Mouse (Mus musculus) liver, embryonic 12.5 days (tissue): ENCODE measurements around the gene Cep70. TPM values are rescaled to one million over a fixed set of nuclear protein-coding genes. Genes with fewer than 3 reads are reported as not detected.

Source experiments
- ATAC-seq: fragments of 200-750 bp; cut with Nextera tagmentation; 2 replicates; pipeline ENCODE4 v1.8.0; 2017; ENCODE audit warnings: moderate number of reproducible peaks, mild to moderate bottlenecking, moderate library complexity
- H3K27ac ChIP-seq: fragments of 300-500 bp; sonication (generic); 2 replicates; pipeline ENCODE4 v1.5.1; 2016; ENCODE audit warnings: mild to moderate bottlenecking
- H3K27me3 ChIP-seq: fragments of 300-500 bp; sonication (generic); replicated peaks from 2 replicates; pipeline ENCODE4 v1.6.1; 2016; ENCODE audit warnings: mild to moderate bottlenecking, moderate library complexity
- H3K36me3 ChIP-seq: fragments of 300-500 bp; sonication (generic); 2 replicates; pipeline ENCODE4 v1.6.1; 2016; ENCODE audit warnings: mild to moderate bottlenecking, moderate library complexity
- H3K4me1 ChIP-seq: fragments of 300-500 bp; sonication (generic); 2 replicates; pipeline ENCODE4 v1.6.1; 2016
- H3K4me2 ChIP-seq: fragments of 300-500 bp; sonication (generic); 2 replicates; pipeline ENCODE4 v1.6.1; 2016; ENCODE audit warnings: mild to moderate bottlenecking, moderate library complexity
- H3K4me3 ChIP-seq: fragments of 300-500 bp; sonication (generic); 2 replicates; pipeline ENCODE4 v1.5.1; 2016; ENCODE audit warnings: mild to moderate bottlenecking, moderate library complexity
- H3K9ac ChIP-seq: fragments of 300-500 bp; sonication (generic); 2 replicates; pipeline ENCODE4 v1.6.1; 2016; ENCODE audit warnings: mild to moderate bottlenecking, moderate library complexity
- H3K9me3 ChIP-seq: fragments of 300-500 bp; sonication (generic); replicated peaks from 2 replicates; pipeline ENCODE4 v1.6.1; 2016; ENCODE audit warnings: mild to moderate bottlenecking, moderate library complexity
- WGBS: fragments of 180-500 bp; shearing (Covaris S2); methylation state at CpG from one replicate; pipeline ENCODE4 v1.1.7; 2016; ENCODE audit not compliant: insufficient replicate concordance; 5-methylcytosine and 5-hydroxymethylcytosine counted together
- polyA plus RNA-seq: library from polyadenylated mRNA; unstranded; fragments of >200 nt; fragmentation: Nextera tagmentation; extraction: Ambion mirVana; gene quantifications from 2 replicates; pipeline ENCODE4 v1.2.1, GENCODE M21; 2016

The Cep70 gene
- 41.6 and 41.7 TPM in 2 replicates for polyA plus RNA-seq

GRCm38 (mm10) chr9:99243190-99243894, at the start of gene Cep70:
TSS of gene Cep70 (plus strand) at chr9:99243367.
- H3K27ac ChIP-seq = peak within 1 kb of the TSS; percentile 98
- H3K9me3 ChIP-seq = no peaks in the 10 kb centered on the region
- no peaks in the 10 kb centered on the region for H3K27me3 ChIP-seq
- peak within 1 kb of the TSS; percentile 78 for H3K9ac ChIP-seq
- peak within 1 kb of the TSS; percentile 85 for H3K4me3 ChIP-seq
- H3K4me2 ChIP-seq = peak within 1 kb of the TSS; percentile 77
- under 1% methylated on average over 66 of the region's 66 CpGs for WGBS
- peaks cover 66% of the 10 kb centered on the region for H3K4me1 ChIP-seq
- peak; percentile 89 for ATAC-seq
- peaks cover 24% of the 10 kb centered on the region for H3K36me3 ChIP-seq

- no peaks in the 10 kb centered on the region for H3K9me3 ChIP-seq
- no peak overlapping the region for H3K27ac ChIP-seq
- 27% methylated on average over 2 of the region's 2 CpGs for WGBS
- no peak overlapping the region for H3K9ac ChIP-seq
- no peak for ATAC-seq
- no peak overlapping the region for H3K4me3 ChIP-seq
- H3K4me2 ChIP-seq = no peak overlapping the region
- H3K27me3 ChIP-seq = no peaks in the 10 kb centered on the region
- no peaks in the 10 kb centered on the region for H3K36me3 ChIP-seq
- H3K4me1 ChIP-seq = 0 out of 2 replicates have a peak, but pooled peaks cover 3% of the 10 kb centered on the region
Observed at GRCm38 (mm10) chr9:99212643-99213042, 30.5 kb upstream of the Cep70 start.

DNA sequence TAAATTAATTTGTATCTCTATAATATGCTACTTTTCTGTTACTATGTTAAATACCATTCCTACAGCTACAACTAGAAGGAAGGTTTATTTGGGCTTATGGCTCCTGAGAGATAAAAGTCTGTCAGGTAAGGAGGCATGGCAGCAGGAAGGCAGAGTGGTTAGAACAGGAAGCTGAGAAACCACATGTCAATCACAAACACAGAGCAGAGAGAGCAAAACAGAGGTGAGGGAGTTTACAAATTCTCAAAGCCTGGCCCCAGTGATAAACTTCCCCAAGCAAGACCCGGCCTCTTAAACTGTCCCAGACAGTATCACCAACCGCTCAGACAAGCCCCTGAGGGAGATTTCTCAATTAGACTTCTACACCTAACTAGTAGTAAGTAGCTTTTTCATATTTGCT, 27.0 kb upstream of the Cep70 start:
- Histone ChIP-seq H3K9me3 (no peaks in the 10 kb centered on the region), H3K9ac (no peak overlapping the region), H3K36me3 (no peaks in the 10 kb centered on the region), H3K4me2 (no peak overlapping the region), H3K4me3 (no peak overlapping the region), H3K27me3 (no peaks in the 10 kb centered on the region), H3K4me1 (0 out of 2 replicates have a peak, but pooled peaks cover 9% of the 10 kb centered on the region), H3K27ac (no peak overlapping the region)
- no peak for ATAC-seq
- 34% methylated on average over 2 of the region's 2 CpGs for whole genome bisulfite sequencing

- WGBS = 27% methylated on average over 6 of the region's 6 CpGs
- Histone ChIP-seq H3K9me3 (no peaks in the 10 kb centered on the region), H3K9ac (no peak overlapping the region), H3K4me1 (0 out of 2 replicates have a peak, but pooled peaks cover 6% of the 10 kb centered on the region), H3K4me2 (no peak overlapping the region), H3K27me3 (no peaks in the 10 kb centered on the region), H3K4me3 (no peak overlapping the region), H3K27ac (no peak overlapping the region), H3K36me3 (no peaks in the 10 kb centered on the region)
- peak; percentile 73 for ATAC-seq
Observed at GRCm38 (mm10) chr9:99217999-99218719, 25.0 kb upstream of the Cep70 start.

DNA sequence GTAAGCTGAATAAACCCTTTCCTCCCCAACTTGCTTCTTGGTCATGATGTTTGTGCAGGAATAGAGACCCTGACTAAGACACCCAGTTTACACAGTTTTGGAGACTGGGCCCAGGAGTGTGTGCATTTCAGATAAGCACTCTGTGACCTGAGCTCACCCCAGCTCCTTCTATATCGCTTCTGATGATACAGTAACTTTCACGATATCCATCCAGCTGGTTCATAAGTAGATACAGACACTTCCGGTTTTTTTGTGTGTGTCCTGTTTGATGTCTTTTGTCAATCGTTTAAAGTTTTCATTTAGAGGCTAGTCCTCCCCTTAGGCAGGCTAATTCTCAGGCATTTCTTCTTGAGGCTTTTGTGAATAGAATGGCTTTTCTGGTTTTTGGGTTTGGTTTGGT, 21.5 kb upstream of the Cep70 start:
- Histone ChIP-seq H3K4me1 (0 out of 2 replicates have a peak, but pooled peaks cover 6% of the 10 kb centered on the region), H3K9ac (no peak overlapping the region), H3K4me3 (no peak overlapping the region), H3K9me3 (no peaks in the 10 kb centered on the region), H3K27me3 (no peaks in the 10 kb centered on the region), H3K36me3 (no peaks in the 10 kb centered on the region), H3K4me2 (no peak overlapping the region), H3K27ac (no peak overlapping the region)
- ATAC-seq = no peak
- WGBS = 19% methylated on average over 4 of the region's 4 CpGs

DNA sequence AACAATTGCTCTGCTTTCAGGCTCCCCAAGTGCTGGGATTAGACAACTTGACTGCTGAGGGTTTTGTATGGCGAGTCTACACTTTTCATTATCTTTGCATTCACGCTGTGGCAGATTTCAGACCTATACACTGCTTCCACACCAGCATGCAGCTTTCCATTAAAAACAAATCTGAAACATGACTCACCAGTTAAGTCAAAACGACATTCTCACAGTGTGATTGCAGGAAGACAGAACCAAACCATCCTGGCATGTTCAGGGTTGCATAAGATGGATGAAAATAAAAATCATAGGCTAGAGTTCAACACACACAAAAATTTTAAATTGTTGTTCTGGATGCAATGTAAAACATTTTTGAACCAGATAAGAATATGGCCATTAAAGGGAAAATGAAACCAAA, 18.6 kb upstream of the Cep70 start:
- Histone ChIP-seq H3K9me3 (no peaks in the 10 kb centered on the region), H3K4me3 (no peak overlapping the region), H3K27me3 (no peaks in the 10 kb centered on the region), H3K4me1 (no peaks in the 10 kb centered on the region), H3K9ac (no peak overlapping the region), H3K27ac (no peak overlapping the region), H3K36me3 (no peaks in the 10 kb centered on the region), H3K4me2 (no peak overlapping the region)
- no peak for ATAC-seq
- WGBS = 51% methylated on average over 3 of the region's 3 CpGs

GRCm38 (mm10) chr9:99229450-99229849, 13.7 kb upstream of the Cep70 start:
- Histone ChIP-seq H3K9me3 (no peaks in the 10 kb centered on the region), H3K4me2 (peak overlapping the region; percentile 35), H3K36me3 (no peaks in the 10 kb centered on the region), H3K4me3 (no peak overlapping the region), H3K27me3 (no peaks in the 10 kb centered on the region), H3K9ac (no peak overlapping the region), H3K27ac (no peak overlapping the region), H3K4me1 (no peaks in the 10 kb centered on the region)
- WGBS = 64% methylated on average over 14 of the region's 14 CpGs
- ATAC-seq = no peak

- no peaks in the 10 kb centered on the region for H3K9me3 ChIP-seq
- H3K4me1 ChIP-seq = peaks cover 23% of the 10 kb centered on the region
- no peaks in the 10 kb centered on the region for H3K27me3 ChIP-seq
- ATAC-seq = no peak
- no peak within 1 kb of the TSS for H3K9ac ChIP-seq
- H3K4me3 ChIP-seq = no peak within 1 kb of the TSS
- WGBS = 82% methylated on average over 14 of the region's 14 CpGs
- H3K36me3 ChIP-seq = no peaks in the 10 kb centered on the region
- no peak within 1 kb of the TSS for H3K4me2 ChIP-seq
- no peak within 1 kb of the TSS for H3K27ac ChIP-seq
Observed at GRCm38 (mm10) chr9:99237139-99237538, 6.0 kb upstream of the Cep70 start, which contains the start of gene Faiml. TSS of gene Faiml (minus strand) at chr9:99237239.

DNA sequence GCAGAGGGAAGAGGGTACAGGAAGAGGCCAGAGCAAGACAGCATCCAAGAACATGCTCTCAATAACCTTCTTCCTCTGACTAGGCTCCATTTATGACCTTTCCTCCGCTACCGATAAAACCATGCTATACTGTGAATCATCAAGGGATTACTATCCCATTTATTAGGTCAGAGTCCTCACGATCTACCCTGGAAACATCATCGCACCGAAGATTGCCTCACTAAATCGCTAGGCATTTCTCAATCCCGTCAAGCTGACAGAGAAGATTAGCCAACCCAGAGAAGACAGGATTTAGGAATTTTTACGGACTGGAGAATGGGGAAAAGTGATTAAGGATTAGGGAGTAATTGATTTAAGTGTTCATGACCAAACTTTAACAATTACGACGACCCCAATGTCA, 4.9 kb upstream of the Cep70 start:
- Histone ChIP-seq H3K27ac (no peak overlapping the region), H3K9ac (no peak overlapping the region), H3K36me3 (no peaks in the 10 kb centered on the region), H3K27me3 (no peaks in the 10 kb centered on the region), H3K4me3 (no peak overlapping the region), H3K4me2 (no peak overlapping the region), H3K4me1 (peaks cover 31% of the 10 kb centered on the region), H3K9me3 (no peaks in the 10 kb centered on the region)
- ATAC-seq = no peak
- 78% methylated on average over 10 of the region's 10 CpGs for WGBS

- no peaks in the 10 kb centered on the region for H3K36me3 ChIP-seq
- WGBS = 29% methylated on average over 1 of the region's 1 CpGs
Observed at GRCm38 (mm10) chr9:99239256-99239655, 3.9 kb upstream of the Cep70 start.

GRCm38 (mm10) chr9:99240571-99240970, 2.6 kb upstream of the Cep70 start:
- Histone ChIP-seq H3K27ac (no peak overlapping the region), H3K27me3 (no peaks in the 10 kb centered on the region), H3K36me3 (peaks cover 5% of the 10 kb centered on the region; the same call in 1 of the 2 replicates), H3K4me2 (no peak overlapping the region), H3K4me1 (peaks cover 44% of the 10 kb centered on the region), H3K9me3 (no peaks in the 10 kb centered on the region), H3K4me3 (no peak overlapping the region), H3K9ac (no peak overlapping the region)
- no peak for ATAC-seq
- 30% methylated on average over 5 of the region's 5 CpGs for WGBS

More at GRCm38 (mm10) chr9:99239256-99239655, 3.9 kb upstream of the Cep70 start:
- Histone ChIP-seq H3K4me3 (no peak overlapping the region), H3K4me1 (peaks cover 33% of the 10 kb centered on the region), H3K9me3 (no peaks in the 10 kb centered on the region), H3K4me2 (no peak overlapping the region), H3K27me3 (no peaks in the 10 kb centered on the region), H3K9ac (no peak overlapping the region), H3K27ac (no peak overlapping the region)
- ATAC-seq = no peak

DNA sequence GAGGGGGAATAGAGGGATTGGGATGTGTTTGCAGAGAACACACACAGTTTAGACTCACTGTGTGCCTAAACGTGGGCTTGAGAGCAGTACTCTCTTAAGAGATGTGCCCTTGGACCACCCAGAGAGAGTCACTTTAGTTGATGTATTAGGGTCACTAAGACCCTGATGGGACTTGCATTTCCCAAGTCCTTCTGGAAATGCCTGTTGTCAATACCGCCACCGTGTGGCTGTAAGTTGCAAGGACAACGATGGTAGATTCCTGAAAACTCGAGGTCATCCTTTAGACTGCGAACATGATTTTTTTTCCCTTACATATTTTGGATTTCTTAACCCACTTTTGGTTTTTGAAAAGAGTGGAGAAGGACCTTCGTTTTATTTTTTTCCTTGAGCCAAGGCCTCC, 1.1 kb upstream of the Cep70 start:
- H3K36me3 ChIP-seq = peaks cover 12% of the 10 kb centered on the region
- H3K27me3 ChIP-seq = no peaks in the 10 kb centered on the region
- peaks cover 53% of the 10 kb centered on the region for H3K4me1 ChIP-seq
- peak overlapping the region; percentile 85 for H3K4me3 ChIP-seq
- WGBS = under 1% methylated on average over 7 of the region's 7 CpGs
- H3K9ac ChIP-seq = peak overlapping the region; percentile 78; the same call in 1 of the 2 replicates
- no peak for ATAC-seq
- H3K4me2 ChIP-seq = peak overlapping the region; percentile 77
- H3K9me3 ChIP-seq = no peaks in the 10 kb centered on the region
- H3K27ac ChIP-seq = peak overlapping the region; percentile 98
